Mouse (Mus musculus) myocyte (in vitro differentiated cells): ENCODE results near the gene Trmt112. TPM values are rescaled to one million over a fixed set of nuclear protein-coding genes. Genes with fewer than 3 reads are reported as not detected.

Source experiments
- H3K27me3 ChIP-seq: one replicate; pipeline ENCODE4 v1.6.1; 2011; ENCODE audit not compliant: control insufficient read depth, insufficient read depth, insufficient read length
- H3K36me3 ChIP-seq: one replicate; pipeline ENCODE4 v1.6.1; 2011; ENCODE audit not compliant: control insufficient read depth, insufficient read depth
- H3K4me2 ChIP-seq: one replicate; pipeline ENCODE4 v1.6.1; 2011; ENCODE audit warnings: low read depth, control low read depth
- H3K4me3 ChIP-seq: one replicate; pipeline ENCODE4 v1.5.1; 2011; ENCODE audit warnings: mild to moderate bottlenecking, control low read depth, moderate library complexity
- H3K79me2 ChIP-seq: one replicate; pipeline ENCODE4 v1.6.1; 2011; ENCODE audit not compliant: control insufficient read depth, insufficient read depth
- H3ac ChIP-seq: one replicate; pipeline ENCODE4 v1.6.1; 2011; ENCODE audit not compliant: control insufficient read depth, insufficient read length
- CEBPB ChIP-seq: IDR thresholded peaks from 2 replicates; pipeline ENCODE4 v1.6.1; 2011; ENCODE audit warnings: mild to moderate bottlenecking, moderate library complexity; ENCODE audit not compliant: poor library complexity, insufficient read depth, severe bottlenecking
- E2F4 ChIP-seq: IDR thresholded peaks from one replicate; pipeline ENCODE4 v1.6.1; 2011; ENCODE audit warnings: mild to moderate bottlenecking, control low read depth, moderate library complexity; ENCODE audit not compliant: insufficient read depth
- MAX ChIP-seq: IDR thresholded peaks from one replicate; pipeline ENCODE4 v1.6.1; 2011; ENCODE audit warnings: low read depth, mild to moderate bottlenecking, control low read depth
- MYOD1 ChIP-seq, 3 experiments: IDR thresholded peaks; one replicate each; pipeline ENCODE4 v1.6.1; 2011; ENCODE audit warnings: control low read depth in 2 of 3, low read depth in 2 of 3, mild to moderate bottlenecking in 2 of 3, moderate library complexity in 1 of 3; ENCODE audit not compliant: insufficient read length in 2 of 3, control insufficient read depth in 1 of 3
- MYOG ChIP-seq, 3 experiments: IDR thresholded peaks; one replicate each; pipeline ENCODE4 v1.6.1; 2011; ENCODE audit warnings: control low read depth in 2 of 3, low read depth in 2 of 3, mild to moderate bottlenecking in 2 of 3; ENCODE audit not compliant: insufficient read length in 2 of 3, control insufficient read depth in 1 of 3, insufficient read depth in 1 of 3
- POLR2A ChIP-seq: IDR thresholded peaks from one replicate; pipeline ENCODE4 v1.6.1; 2011; ENCODE audit warnings: low read depth, mild to moderate bottlenecking, control low read depth, moderate library complexity; ENCODE audit not compliant: insufficient read length
- POLR2AphosphoS2 ChIP-seq: IDR thresholded peaks from one replicate; pipeline ENCODE4 v1.6.1; 2011; ENCODE audit warnings: low read depth, control low read depth; ENCODE audit not compliant: insufficient read length
- REST ChIP-seq: IDR thresholded peaks from one replicate; pipeline ENCODE4 v1.6.1; 2011; ENCODE audit warnings: mild to moderate bottlenecking, control low read depth, moderate library complexity; ENCODE audit not compliant: insufficient read depth, insufficient read length
- SRF ChIP-seq: IDR thresholded peaks from one replicate; pipeline ENCODE4 v1.6.1; 2011; ENCODE audit warnings: low read depth; ENCODE audit not compliant: control insufficient read depth, insufficient read length
- TCF12 ChIP-seq: IDR thresholded peaks from one replicate; pipeline ENCODE4 v1.6.1; 2011; ENCODE audit warnings: mild to moderate bottlenecking, control low read depth; ENCODE audit not compliant: poor library complexity, insufficient read depth, severe bottlenecking
- TCF3 ChIP-seq: IDR thresholded peaks from one replicate; pipeline ENCODE4 v1.6.1; 2011; ENCODE audit warnings: low read depth, control low read depth; ENCODE audit not compliant: insufficient read length
- USF1 ChIP-seq: IDR thresholded peaks from one replicate; pipeline ENCODE4 v1.6.1; 2011; ENCODE audit warnings: low read depth, mild to moderate bottlenecking, control low read depth, moderate library complexity
- polyA plus RNA-seq: library from polyadenylated mRNA; unstranded; fragments of >200 nt; fragmentation: generic; extraction: Trizol; gene quantifications from one replicate; pipeline ENCODE4 v1.2.1, GENCODE M21; 2012; ENCODE audit warnings: missing spikeins

Gene Trmt112
- polyA plus RNA-seq, 1 experiment = 281 TPM

GRCm38 (mm10) chr19:6925611-6926329 is 16.3 kb downstream of the Trmt112 start:
- H3ac ChIP-seq = no peak overlapping the region
- peaks cover 1% of the 10 kb centered on the region for H3K79me2 ChIP-seq
- no peaks in the 10 kb centered on the region for H3K36me3 ChIP-seq
- H3K4me2 ChIP-seq = no peak overlapping the region
- no peak for TF ChIP-seq TCF12
- TF ChIP-seq POLR2A = no peak
- no peak for TF ChIP-seq E2F4
- no peak for TF ChIP-seq USF1
- no peak for TF ChIP-seq CEBPB
- TF ChIP-seq MYOD1 (IDR thresholded peaks at IDR 0.05; ENCODE audit: control insufficient read depth in 1 of 3, insufficient read length in 2 of 3, low read depth in 2 of 3) = no peak
- no peak for TF ChIP-seq POLR2AphosphoS2
- no peak overlapping the region for H3K4me3 ChIP-seq
- H3K27me3 ChIP-seq = no peaks in the 10 kb centered on the region

- Histone ChIP-seq H3ac (no peak overlapping the region), H3K27me3 (no peaks in the 10 kb centered on the region), H3K4me3 (no peak overlapping the region), H3K4me2 (no peak overlapping the region), H3K79me2 (no peaks in the 10 kb centered on the region), H3K36me3 (no peaks in the 10 kb centered on the region)
- no peak for TF ChIP-seq SRF
- no peak for TF ChIP-seq MYOD1 (IDR thresholded peaks at IDR 0.05; ENCODE audit: control insufficient read depth in 1 of 3, insufficient read length in 2 of 3, low read depth in 2 of 3)
- TF ChIP-seq POLR2A = no peak
- no peak for TF ChIP-seq USF1
Measured at GRCm38 (mm10) chr19:6926559-6927255, 17.2 kb downstream of the Trmt112 start.

- Histone ChIP-seq H3K4me3 (no peak overlapping the region), H3K27me3 (no peaks in the 10 kb centered on the region), H3K4me2 (no peak overlapping the region), H3ac (no peak overlapping the region), H3K79me2 (no peaks in the 10 kb centered on the region), H3K36me3 (no peaks in the 10 kb centered on the region)
- no peak for TF ChIP-seq SRF
- TF ChIP-seq MAX = no peak
- TF ChIP-seq POLR2A = no peak
- no peak for TF ChIP-seq MYOG (IDR thresholded peaks at IDR 0.05; ENCODE audit: control insufficient read depth in 1 of 3, insufficient read depth in 1 of 3, insufficient read length in 2 of 3, low read depth in 2 of 3)
- TF ChIP-seq TCF3 = no peak
- no peak for TF ChIP-seq POLR2AphosphoS2
- no peak for TF ChIP-seq USF1
Measured at GRCm38 (mm10) chr19:6928080-6928479, 18.6 kb downstream of the Trmt112 start.

GRCm38 (mm10) chr19:6931002-6931401 is 21.5 kb downstream of the Trmt112 start:
- Histone ChIP-seq H3K27me3 (peaks cover 12% of the 10 kb centered on the region), H3ac (no peak overlapping the region), H3K4me2 (no peak overlapping the region), H3K79me2 (no peaks in the 10 kb centered on the region), H3K36me3 (no peaks in the 10 kb centered on the region), H3K4me3 (no peak overlapping the region)
- no peak for TF ChIP-seq POLR2AphosphoS2

- H3K4me2 ChIP-seq = no peak overlapping the region
- H3K36me3 ChIP-seq = no peaks in the 10 kb centered on the region
- TF ChIP-seq MYOD1 (IDR thresholded peaks at IDR 0.05; ENCODE audit: control insufficient read depth in 1 of 3, insufficient read length in 2 of 3, low read depth in 2 of 3) (no peak), TCF12 (no peak)
- H3ac ChIP-seq = no peak overlapping the region
- H3K79me2 ChIP-seq = no peaks in the 10 kb centered on the region
- no peak overlapping the region for H3K4me3 ChIP-seq
- H3K27me3 ChIP-seq = peaks cover 12% of the 10 kb centered on the region
Measured at GRCm38 (mm10) chr19:6932018-6932417, 22.5 kb downstream of the Trmt112 start.

- peaks cover 12% of the 10 kb centered on the region for H3K27me3 ChIP-seq
- no peak overlapping the region for H3K4me3 ChIP-seq
- no peaks in the 10 kb centered on the region for H3K36me3 ChIP-seq
- H3ac ChIP-seq = no peak overlapping the region
- no peaks in the 10 kb centered on the region for H3K79me2 ChIP-seq
- H3K4me2 ChIP-seq = peak overlapping the region; percentile 65
- TF ChIP-seq POLR2A (no peak), TCF3 (no peak), E2F4 (no peak), USF1 (no peak), MYOG (IDR thresholded peaks at IDR 0.05; ENCODE audit: control insufficient read depth in 1 of 3, insufficient read depth in 1 of 3, insufficient read length in 2 of 3, low read depth in 2 of 3) (no peak), CEBPB (no peak), MYOD1 (IDR thresholded peaks at IDR 0.05; ENCODE audit: control insufficient read depth in 1 of 3, insufficient read length in 2 of 3, low read depth in 2 of 3) (no peak), SRF (no peak), REST (no peak), TCF12 (no peak), MAX (no peak), POLR2AphosphoS2 (no peak)
Measured at GRCm38 (mm10) chr19:6933102-6933435, 23.6 kb downstream of the Trmt112 start.
